Mouse (Mus musculus) Patski (cell line): ENCODE results near the gene Tomm40l. TPM values are rescaled to one million over a fixed set of nuclear protein-coding genes. Genes with fewer than 3 reads are reported as not detected.

Source experiments
- ATAC-seq: fragments of 100-300 bp; one replicate; pipeline ENCODE4 v1.8.0; 2021
- CTCF ChIA-PET: fragments of 350-600 bp; sonication (Branson Sonifier 250); formaldehyde crosslinking; loops from one replicate; lab custom pipeline; 2022; ENCODE audit warnings: inconsistent platforms; lab: Charles Lee
- POLR2A ChIA-PET: fragments of 350-600 bp; sonication (Branson Sonifier 250); formaldehyde crosslinking; loops from one replicate; lab custom pipeline; 2022; ENCODE audit warnings: antibody characterized with exemption, inconsistent platforms; lab: Charles Lee
- DNase-seq: peaks from one replicate; pipeline ENCODE4 v3.0.0-alpha.2; 2011; ENCODE audit warnings: low read depth, low spot score
- H3K27me3 ChIP-seq: fragments of 371-371 bp; one replicate; pipeline ENCODE4 v1.5.1; 2021
- CTCF ChIP-seq: fragments of 100-300 bp; IDR thresholded peaks from one replicate; pipeline ENCODE4 v1.5.1; 2021
- in situ Hi-C: fragments of 300-500 bp; cut with MboI; formaldehyde crosslinking; loops from 3 replicates; pipeline ENCODE4 v1.11.1; 2018; ENCODE audit warnings: low pct_unique_long_range_greater_than_20kb, mixed read lengths
- polyA plus RNA-seq: library from polyadenylated mRNA; unstranded; gene quantifications from one replicate; pipeline ENCODE4 v1.2.3, GENCODE M21; 2021

The Tomm40l gene
- polyA plus RNA-seq, 1 experiment from 2014 or later: 65.5 TPM

GRCm38 (mm10) chr1:171205704-171206493 is 16.4 kb downstream of the Tomm40l start:
- no peak for TF ChIP-seq CTCF
- in situ Hi-C loops: no loop called here
- ATAC-seq (no peak), DNase-seq (no peak)
- ChIA-PET CTCF (interaction anchor here (1.1 to 10.6 kb wide), 3 partner anchors 10 to 16 kb away, joined by 3 to 97 read pairs (median 3); partner anchors contain the start of genes Pcp4l1 and Tomm40l), POLR2A (interaction anchor here (1.1 kb wide), 1 partner anchor 14 kb away, joined by 3 read pairs; no protein-coding TSS in a partner anchor)
- no peaks in the 10 kb centered on the region for H3K27me3 ChIP-seq

- ATAC-seq (no peak), DNase-seq (no peak)
- H3K27me3 ChIP-seq: no peaks in the 10 kb centered on the region
- ChIA-PET POLR2A (no interaction called here), CTCF (interaction anchor here (10.6 kb wide), 1 partner anchor 8 kb away, joined by 97 read pairs; the partner anchor contains the start of gene Pcp4l1)
- in situ Hi-C loops: no loop called here
- no peak for TF ChIP-seq CTCF
These were observed 18.1 kb downstream of the Tomm40l start for GRCm38 (mm10) chr1:171204249-171204644.

DNA sequence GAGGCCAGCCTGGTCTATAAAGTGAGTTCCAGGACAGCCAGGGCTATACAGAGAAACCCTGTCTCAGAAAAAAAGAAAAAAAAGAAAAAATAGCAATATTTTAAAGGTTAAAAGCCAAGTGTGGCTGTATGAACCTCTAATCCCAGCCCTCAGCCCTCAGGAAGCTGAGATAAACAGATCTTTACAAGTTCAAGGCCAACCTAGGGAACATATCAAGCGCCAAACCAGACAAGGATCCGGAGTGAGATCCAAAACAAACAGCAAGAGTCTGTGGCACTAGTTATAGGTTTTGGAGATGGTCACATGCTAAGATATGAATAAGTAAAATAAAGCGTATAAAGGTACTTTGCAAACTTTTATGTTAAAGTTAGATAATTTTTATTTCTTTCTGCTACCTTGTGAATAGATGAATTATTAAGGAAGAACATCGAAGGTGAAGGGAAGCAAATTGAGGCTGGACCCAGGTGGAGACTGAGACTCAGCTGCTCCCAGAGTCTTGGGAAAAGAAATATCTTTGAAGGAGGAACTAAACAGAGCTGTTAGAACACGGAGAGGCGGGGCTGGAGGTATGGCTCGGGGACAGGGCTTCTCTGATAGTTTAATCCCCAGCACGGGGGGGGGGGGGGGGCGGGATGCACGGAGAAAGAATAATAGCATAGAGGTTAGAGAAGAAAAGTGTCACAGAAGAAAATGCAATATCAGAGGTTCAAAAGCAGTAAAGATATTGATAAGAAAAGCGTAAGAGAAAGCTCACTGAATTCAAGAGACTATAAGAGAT is 18.7 kb downstream of the Tomm40l start:
- TF ChIP-seq CTCF: no peak
- no peak for ATAC-seq
- DNase-seq: no peak
- in situ Hi-C loops: no loop called here
- POLR2A ChIA-PET: interaction anchor here (1.4 kb wide), 1 partner anchor 9 kb away, joined by 4 read pairs; no protein-coding TSS in a partner anchor
- no peaks in the 10 kb centered on the region for H3K27me3 ChIP-seq
- CTCF ChIA-PET: interaction anchor here (10.6 kb wide), 1 partner anchor 8 kb away, joined by 97 read pairs; the partner anchor contains the start of gene Pcp4l1

DNA sequence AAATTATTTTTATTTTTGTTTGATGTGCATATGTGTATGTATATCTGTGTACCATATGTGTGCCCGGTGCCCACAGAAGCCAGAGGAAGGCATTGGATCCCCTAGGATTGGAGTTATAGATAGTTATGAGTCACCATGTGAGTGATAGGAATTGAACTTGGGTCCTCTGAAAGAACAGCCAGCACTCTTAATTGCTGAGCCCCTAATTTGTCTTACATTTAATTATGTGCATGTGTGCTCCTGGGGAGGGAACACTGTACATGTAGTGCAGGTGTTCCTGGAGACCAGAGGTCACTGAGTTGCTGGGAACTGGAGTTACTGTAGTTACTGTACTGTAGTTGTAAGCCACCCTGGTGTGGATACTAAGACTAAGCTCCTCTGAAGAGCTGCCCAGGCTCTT is 21.5 kb downstream of the Tomm40l start:
- ATAC-seq: no peak
- H3K27me3 ChIP-seq: no peaks in the 10 kb centered on the region
- ChIA-PET POLR2A (no interaction called here), CTCF (interaction anchor here (1.3 to 9.7 kb wide), 2 partner anchors 8 kb away, joined by 3 to 97 read pairs; partner anchors contain the start of gene Nr1i3)
- in situ Hi-C loops: no loop called here
- DNase-seq: no peak
- no peak for TF ChIP-seq CTCF

- POLR2A ChIA-PET: no interaction called here
- no peak for TF ChIP-seq CTCF
- no peaks in the 10 kb centered on the region for H3K27me3 ChIP-seq
- ATAC-seq (no peak), DNase-seq (no peak)
- in situ Hi-C loops: no loop called here
- CTCF ChIA-PET: interaction anchor here (1.4 to 9.7 kb wide), 2 partner anchors 9 to 10 kb away, joined by 3 to 97 read pairs; partner anchors contain the start of gene Nr1i3
These were observed 22.8 kb downstream of the Tomm40l start for GRCm38 (mm10) chr1:171199532-171199931.

GRCm38 (mm10) chr1:171195887-171196397 is 26.4 kb downstream of the Tomm40l start, which contains the start of gene Pcp4l1:
TSS of gene Pcp4l1 (minus strand) at chr1:171196268.
- in situ Hi-C loops: no loop called here
- CTCF ChIA-PET: interaction anchor here (1.5 to 9.7 kb wide), 4 partner anchors 12 to 32 kb away, joined by 3 to 97 read pairs (median 4); partner anchors contain the start of gene Nr1i3
- DNase-seq (no peak), ATAC-seq (no peak)
- no peak for TF ChIP-seq CTCF
- POLR2A ChIA-PET: no interaction called here
- H3K27me3 ChIP-seq: no peaks in the 10 kb centered on the region

DNA sequence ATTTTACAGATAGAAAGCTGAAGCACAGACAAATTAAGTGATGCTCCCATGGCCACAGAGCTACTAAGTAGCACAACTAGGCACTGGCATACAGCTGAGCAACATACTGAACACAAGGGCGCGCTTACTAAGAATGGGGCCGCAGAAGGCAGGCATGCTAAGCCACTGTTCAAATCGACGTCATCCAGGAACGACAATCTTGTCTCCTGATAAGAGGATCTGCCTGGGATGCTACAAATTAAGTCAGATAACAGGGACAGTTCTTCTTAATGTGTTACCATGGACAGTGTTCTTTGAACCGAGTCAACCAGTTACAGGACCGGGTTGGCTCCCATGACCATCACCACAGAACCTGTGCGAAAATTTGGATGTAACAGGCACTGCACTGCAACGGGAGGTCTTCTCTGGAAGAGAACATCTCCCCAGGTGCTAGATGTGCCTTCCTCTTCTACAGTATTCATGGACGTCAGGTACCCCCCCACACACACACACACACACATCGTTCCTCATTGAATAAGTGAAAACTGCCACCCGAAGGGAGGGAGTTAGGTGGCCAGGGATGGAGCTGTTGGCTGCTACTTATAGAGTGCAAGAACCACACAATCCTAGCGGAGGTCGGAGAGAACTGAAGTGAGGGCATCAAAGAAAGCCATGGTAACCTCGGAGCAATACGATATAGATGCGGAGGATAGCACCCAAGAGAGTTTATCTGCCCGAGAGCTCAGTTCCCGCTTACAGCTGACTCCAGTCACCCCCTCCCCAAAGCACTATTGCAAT is 27.1 kb downstream of the Tomm40l start:
- DNase-seq: no peak
- CTCF ChIA-PET: interaction anchor here (1.0 to 9.7 kb wide), 5 partner anchors 14 to 27 kb away, joined by 3 to 97 read pairs (median 3); partner anchors contain the start of genes Nr1i3 and Tomm40l
- no peak for TF ChIP-seq CTCF
- H3K27me3 ChIP-seq: no peaks in the 10 kb centered on the region
- in situ Hi-C loops: no loop called here
- POLR2A ChIA-PET: no interaction called here
- ATAC-seq: no peak

DNA sequence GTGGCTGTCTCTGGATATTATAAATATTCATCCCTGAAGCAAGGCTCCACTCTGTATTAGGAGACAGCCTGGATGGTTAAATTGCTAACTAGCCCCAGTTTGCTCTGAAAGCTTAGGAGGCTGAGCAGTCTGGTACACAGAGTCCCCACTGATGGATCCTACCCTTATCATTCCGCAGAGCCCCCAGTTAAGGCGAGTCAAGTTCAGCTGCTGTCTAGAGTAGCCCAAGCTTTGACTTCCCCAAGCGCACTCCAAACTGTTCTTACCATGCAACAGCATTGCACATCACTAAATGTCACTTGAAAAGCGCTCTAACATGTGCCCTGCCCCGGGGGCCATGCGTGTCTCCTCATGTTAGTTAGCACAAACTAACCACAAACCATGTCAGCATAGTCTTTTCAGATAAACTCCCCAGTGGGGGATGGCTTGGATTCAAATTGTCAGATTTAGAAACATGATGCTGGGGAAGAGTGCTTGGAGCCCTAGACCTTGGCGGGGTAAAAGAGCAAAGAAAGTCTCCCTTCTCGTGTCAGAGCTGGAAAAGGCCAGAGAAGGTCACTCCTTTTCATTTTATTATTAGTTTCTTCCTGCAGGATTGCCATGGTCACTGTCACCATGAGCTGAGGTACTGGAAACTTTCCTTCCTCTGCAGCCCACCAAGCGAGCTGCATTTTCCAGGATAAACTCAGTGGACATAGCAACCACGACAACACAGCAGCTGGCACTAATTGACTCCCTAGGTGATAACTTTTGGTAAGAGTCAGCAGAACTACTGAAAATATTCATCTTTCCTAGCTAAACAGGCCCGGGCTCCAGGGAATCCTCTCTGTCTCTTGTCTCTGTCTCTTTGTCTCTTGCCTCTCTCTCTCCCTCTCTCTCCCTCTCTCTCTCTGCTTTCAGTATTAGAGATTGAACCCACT is 28.1 kb downstream of the Tomm40l start:
- TF ChIP-seq CTCF: no peak
- no peak for ATAC-seq
- DNase-seq: no peak
- ChIA-PET POLR2A (no interaction called here), CTCF (interaction anchor here (1.0 to 9.7 kb wide), 6 partner anchors 11 to 28 kb away, joined by 3 to 97 read pairs (median 3); partner anchors contain the start of genes Nr1i3 and Tomm40l)
- in situ Hi-C loops: no loop called here
- no peaks in the 10 kb centered on the region for H3K27me3 ChIP-seq
